Mouse (Mus musculus): Measurements from ENCODE around the gene Taf5l.

DNA sequence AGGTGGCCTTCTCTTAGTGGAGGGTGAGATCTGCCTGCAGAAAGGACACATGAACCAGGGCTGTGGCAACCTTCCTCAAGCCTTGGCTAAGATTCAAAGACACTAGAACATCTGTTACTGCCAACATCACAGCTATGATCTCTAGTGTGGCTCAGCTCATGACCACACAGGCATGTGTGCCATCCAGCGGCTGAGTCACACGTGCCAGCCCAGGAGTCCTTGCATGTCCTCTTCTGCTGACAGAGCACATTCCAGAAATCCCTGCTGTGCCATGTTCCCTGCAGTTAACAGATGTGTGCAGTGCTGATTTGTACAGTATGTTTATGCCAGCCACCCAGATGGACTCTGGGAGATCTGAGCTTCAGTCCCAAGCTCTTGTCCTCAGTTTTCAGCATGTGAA is 21.6 kb downstream of the Taf5l start:
- TF ChIP-seq CTCF (IDR thresholded peaks at IDR 0.05; ENCODE audit: control insufficient read depth, insufficient read depth, insufficient replicate concordance, low read depth, low read length) (no peak), POLR2A (IDR thresholded peaks at IDR 0.05; ENCODE audit: control insufficient read depth, low read depth, low read length) (no peak)

All from testis, adult 2 months (tissue).